Mouse (Mus musculus) kidney, postnatal 0 days (tissue): ENCODE measurements at regions not wholly inside any gene's neighbourhood (a gene's known extent, or its start where the extent isn't known, plus 50 kb on each side); places are given as distances from the start of the nearest gene placed in this dataset.
A peak's percentile ranks its signal among the peaks of the same experiment; 100 is the strongest.

Source experiments
- ATAC-seq: fragments of 200-750 bp; cut with Nextera tagmentation; replicated peaks from 2 replicates; pipeline ENCODE4 v1.8.0; 2017; ENCODE audit warnings: low read depth, moderate number of reproducible peaks, moderate TSS enrichment, moderate library complexity; ENCODE audit not compliant: low FRiP score
- DNase-seq: peaks from one replicate; pipeline ENCODE4 v3.0.0-alpha.2; 2016; ENCODE audit warnings: low spot score
- H3K27ac ChIP-seq: fragments of 300-500 bp; sonication (generic); 2 replicates; pipeline ENCODE4 v1.5.1; 2014; ENCODE audit warnings: mild to moderate bottlenecking
- H3K27me3 ChIP-seq: fragments of 300-500 bp; sonication (generic); 2 replicates; pipeline ENCODE4 v1.6.1; 2014; ENCODE audit warnings: low read length, mixed read lengths; ENCODE audit not compliant: insufficient read depth
- H3K36me3 ChIP-seq: fragments of 300-500 bp; sonication (generic); 2 replicates; pipeline ENCODE4 v1.6.1; 2014; ENCODE audit warnings: low read length, mixed read lengths; ENCODE audit not compliant: insufficient read depth
- H3K4me1 ChIP-seq: fragments of 300-500 bp; sonication (generic); replicated peaks from 2 replicates; pipeline ENCODE4 v1.6.1; 2014; ENCODE audit warnings: antibody characterized with exemption, low read length, mixed read lengths; ENCODE audit not compliant: insufficient read depth
- H3K4me2 ChIP-seq: fragments of 300-500 bp; sonication (generic); 2 replicates; pipeline ENCODE4 v1.6.1; 2014; ENCODE audit warnings: mild to moderate bottlenecking, low read length, moderate library complexity, mixed read lengths
- H3K4me3 ChIP-seq: fragments of 300-500 bp; sonication (generic); replicated peaks from 2 replicates; pipeline ENCODE4 v1.5.1; 2014; ENCODE audit warnings: low read depth, low read length
- H3K9ac ChIP-seq: fragments of 300-500 bp; sonication (generic); 2 replicates; pipeline ENCODE4 v1.6.1; 2014; ENCODE audit warnings: low read depth, low read length
- H3K9me3 ChIP-seq: fragments of 300-500 bp; sonication (generic); replicated peaks from 2 replicates; pipeline ENCODE4 v1.6.1; 2016; ENCODE audit warnings: low read length, inconsistent platforms, mixed read lengths
- CTCF ChIP-seq: IDR thresholded peaks from 2 replicates; pipeline ENCODE4 v1.5.1; 2016; ENCODE audit warnings: antibody characterized with exemption, low read depth, mild to moderate bottlenecking, moderate library complexity
- WGBS: fragments of 180-500 bp; shearing (Covaris S2); extraction: QIAGEN DNeasy Blood & Tissue Kit; methylation state at CpG from one replicate; pipeline ENCODE4 v1.1.7; 2014; 5-methylcytosine and 5-hydroxymethylcytosine counted together

DNA sequence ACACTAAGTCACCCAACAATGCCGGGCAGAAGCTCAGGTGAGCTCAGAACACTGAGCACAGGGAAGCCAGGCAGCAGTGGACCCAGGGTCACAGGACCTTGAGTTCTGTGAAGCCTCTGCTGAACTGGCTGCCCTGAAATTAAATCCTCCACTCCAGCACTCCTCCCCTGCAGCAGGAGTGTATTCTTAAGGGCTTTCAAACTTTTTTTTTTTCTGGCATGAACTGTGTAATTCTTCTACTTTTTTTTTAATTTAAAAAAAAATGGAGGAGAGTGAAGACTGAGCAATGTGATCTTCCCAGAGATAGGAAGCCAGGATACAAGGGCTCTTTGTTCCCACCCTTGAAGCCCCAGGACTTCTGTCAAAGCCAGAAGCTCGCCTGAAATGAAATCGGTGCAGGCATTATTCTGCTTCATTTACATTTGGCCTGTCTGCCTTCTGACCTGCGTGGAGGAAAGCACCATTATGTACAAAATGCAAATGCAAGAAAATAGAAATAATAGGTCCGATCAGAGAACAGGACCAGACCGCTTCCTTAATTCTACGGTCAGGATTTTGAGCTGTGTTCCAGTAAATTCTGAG, 331.3 kb upstream of the Mki67 start:
- DNase-seq: peak; percentile 56
- H3K4me1 ChIP-seq: peaks cover 9% of the 10 kb centered on the region
- no peak overlapping the region for H3K4me3 ChIP-seq
- no peak for TF ChIP-seq CTCF
- no peaks in the 10 kb centered on the region for H3K27me3 ChIP-seq
- H3K9ac ChIP-seq: no peak overlapping the region
- peak overlapping the region; percentile 33 for H3K27ac ChIP-seq
- no peak overlapping the region for H3K4me2 ChIP-seq
- no peak for ATAC-seq
- H3K36me3 ChIP-seq: no peaks in the 10 kb centered on the region
- 43% methylated on average over 7 of the region's 7 CpGs for WGBS
- H3K9me3 ChIP-seq: no peaks in the 10 kb centered on the region

- H3K27ac ChIP-seq: no peak overlapping the region
- no peak overlapping the region for H3K4me3 ChIP-seq
- WGBS: 40% methylated on average over 8 of the region's 8 CpGs
- H3K27me3 ChIP-seq: no peaks in the 10 kb centered on the region
- DNase-seq (peak; percentile 84), ATAC-seq (no peak)
- no peak overlapping the region for H3K9ac ChIP-seq
- no peaks in the 10 kb centered on the region for H3K9me3 ChIP-seq
- H3K4me1 ChIP-seq: peaks cover 9% of the 10 kb centered on the region
- no peaks in the 10 kb centered on the region for H3K36me3 ChIP-seq
- peak; percentile 38 for TF ChIP-seq CTCF
- no peak overlapping the region for H3K4me2 ChIP-seq
Measured at GRCm38 (mm10) chr7:136048925-136049586, 332.9 kb upstream of the Mki67 start.

DNA sequence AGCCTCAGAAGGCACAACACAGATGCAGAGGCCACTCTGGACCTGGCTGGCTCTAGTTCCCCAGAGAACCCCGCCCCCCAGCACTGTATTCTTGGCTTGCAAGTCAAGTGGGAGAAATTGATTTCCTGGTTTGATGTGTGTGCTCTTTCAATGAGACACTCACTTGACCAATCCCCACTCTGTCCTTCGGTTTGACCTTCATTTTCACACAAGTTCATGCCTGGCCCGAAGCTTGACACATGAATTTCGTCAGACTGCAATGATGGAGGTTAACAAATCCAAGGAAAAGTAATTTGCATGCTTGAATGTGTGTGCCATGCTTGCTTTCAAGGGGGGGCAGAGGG, 333.4 kb upstream of the Mki67 start:
- H3K4me2 ChIP-seq: no peak overlapping the region
- no peak overlapping the region for H3K4me3 ChIP-seq
- no peak for ATAC-seq
- H3K9ac ChIP-seq: no peak overlapping the region
- DNase-seq: no peak
- no peak overlapping the region for H3K27ac ChIP-seq
- no peaks in the 10 kb centered on the region for H3K27me3 ChIP-seq
- WGBS: 45% methylated on average over 4 of the region's 4 CpGs
- no peaks in the 10 kb centered on the region for H3K36me3 ChIP-seq
- H3K9me3 ChIP-seq: no peaks in the 10 kb centered on the region
- no peak for TF ChIP-seq CTCF
- H3K4me1 ChIP-seq: peaks cover 9% of the 10 kb centered on the region

GRCm38 (mm10) chr7:136050116-136050515, 334.0 kb upstream of the Mki67 start:
- Histone ChIP-seq H3K4me3 (no peak overlapping the region), H3K4me1 (peaks cover 9% of the 10 kb centered on the region), H3K4me2 (no peak overlapping the region), H3K27me3 (no peaks in the 10 kb centered on the region), H3K27ac (no peak overlapping the region), H3K9me3 (no peaks in the 10 kb centered on the region), H3K9ac (no peak overlapping the region), H3K36me3 (no peaks in the 10 kb centered on the region)
- peak; percentile 66 for TF ChIP-seq CTCF
- ATAC-seq: no peak
- 52% methylated on average over 3 of the region's 3 CpGs for WGBS
- DNase-seq: peak; percentile 75

GRCm38 (mm10) chr7:136056876-136057484, 340.8 kb upstream of the Mki67 start:
- TF ChIP-seq CTCF: no peak

DNA sequence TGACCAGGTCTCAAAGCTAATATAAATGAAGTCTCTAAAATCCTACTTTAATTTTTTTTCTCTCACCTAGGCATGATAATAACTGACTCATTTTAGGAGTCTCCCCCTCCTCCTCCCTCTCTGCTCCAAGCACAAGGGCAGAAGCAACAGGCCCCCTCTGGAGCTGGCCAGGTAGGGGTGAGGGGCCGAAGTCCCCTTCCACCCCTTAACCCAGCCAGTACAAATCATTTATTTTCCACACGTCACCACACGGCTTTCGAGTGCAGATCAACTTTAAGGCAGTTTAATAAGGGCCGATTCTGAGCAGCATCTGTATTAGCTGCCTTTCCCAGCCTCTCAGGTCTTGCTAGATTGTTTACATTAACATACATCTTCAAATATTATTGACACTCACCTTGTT, 342.2 kb upstream of the Mki67 start:
- H3K36me3 ChIP-seq: no peaks in the 10 kb centered on the region
- TF ChIP-seq CTCF: no peak
- no peak overlapping the region for H3K27ac ChIP-seq
- WGBS: 42% methylated on average over 5 of the region's 5 CpGs
- H3K27me3 ChIP-seq: no peaks in the 10 kb centered on the region; the same call in 1 of the 2 replicates
- H3K4me3 ChIP-seq: no peak overlapping the region
- ATAC-seq: no peak
- peaks cover 6% of the 10 kb centered on the region; the same call in 1 of the 2 replicates for H3K4me1 ChIP-seq
- DNase-seq: no peak
- H3K4me2 ChIP-seq: no peak overlapping the region
- no peak overlapping the region for H3K9ac ChIP-seq
- no peaks in the 10 kb centered on the region for H3K9me3 ChIP-seq

More at GRCm38 (mm10) chr7:136056876-136057484, 340.8 kb upstream of the Mki67 start:
- Histone ChIP-seq H3K27ac (no peak overlapping the region), H3K4me1 (peaks cover 6% of the 10 kb centered on the region; the same call in 1 of the 2 replicates), H3K9me3 (no peaks in the 10 kb centered on the region), H3K36me3 (no peaks in the 10 kb centered on the region), H3K9ac (no peak overlapping the region), H3K4me2 (peak overlapping the region; percentile 25; the same call in 1 of the 2 replicates), H3K4me3 (no peak overlapping the region), H3K27me3 (no peaks in the 10 kb centered on the region; the same call in 1 of the 2 replicates)
- ATAC-seq (no peak), DNase-seq (no peak)
- 16% methylated on average over 16 of the region's 16 CpGs for WGBS
